Mouse (Mus musculus) thymus, postnatal 0 days (tissue): ENCODE results near the gene Ptprk. TPM values are rescaled to one million over a fixed set of nuclear protein-coding genes. Genes with fewer than 3 reads are reported as not detected.

Experiments used
- DNase-seq: peaks from one replicate; pipeline ENCODE4 v3.0.0-alpha.2; 2015; ENCODE audit warnings: low spot score
- polyA plus RNA-seq: library from polyadenylated mRNA; unstranded; fragments of >200 nt; fragmentation: Nextera tagmentation; extraction: Ambion mirVana; gene quantifications from 2 replicates; pipeline ENCODE4 v1.2.1, GENCODE M21; 2015

Gene Ptprk
- polyA plus RNA-seq = 5.3 and 6.6 TPM in 2 replicates

DNA sequence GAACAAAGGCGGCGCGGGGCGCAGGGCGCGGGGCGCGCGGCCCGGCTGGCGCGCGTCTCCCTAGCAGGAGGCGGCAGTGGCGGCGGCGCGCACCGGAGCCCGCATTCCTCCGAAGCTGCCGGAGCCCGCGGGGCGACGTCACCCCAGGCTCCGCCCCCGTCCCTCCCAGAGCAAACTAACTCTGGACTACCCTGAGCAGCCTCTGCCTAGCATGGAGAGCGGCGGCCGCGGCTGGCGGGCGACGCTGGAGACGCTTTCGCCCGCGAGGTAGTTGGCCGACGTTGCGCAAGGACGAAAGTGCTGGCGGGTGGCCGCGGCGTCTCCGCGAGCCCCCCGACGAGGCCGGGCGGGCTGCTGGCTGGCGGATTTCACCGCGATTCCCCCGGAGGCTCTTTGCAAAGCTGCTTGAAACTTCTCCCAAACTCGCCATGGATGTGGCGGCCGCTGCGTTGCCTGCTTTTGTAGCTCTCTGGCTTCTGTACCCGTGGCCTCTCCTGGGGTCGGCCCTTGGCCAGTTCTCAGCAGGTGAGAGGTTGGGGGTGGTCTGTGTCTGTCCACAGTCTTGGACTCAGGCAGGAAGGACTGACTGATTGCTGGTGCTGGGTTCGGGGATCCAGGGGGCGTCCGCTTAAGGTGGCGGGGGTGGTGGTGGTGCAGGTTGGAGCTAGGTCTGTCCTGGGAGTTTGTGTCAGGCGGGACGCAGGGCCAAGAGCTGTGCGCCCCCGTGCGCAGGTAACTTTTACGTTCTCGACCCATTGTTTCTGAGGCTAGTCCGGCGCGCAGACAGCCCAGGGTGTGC is at the start of gene Ptprk:
Gene Ptprk, plus strand, starts transcription at position 168 of the 799 bp plus-strand sequence.
- DNase-seq = peak; percentile 79

DNA sequence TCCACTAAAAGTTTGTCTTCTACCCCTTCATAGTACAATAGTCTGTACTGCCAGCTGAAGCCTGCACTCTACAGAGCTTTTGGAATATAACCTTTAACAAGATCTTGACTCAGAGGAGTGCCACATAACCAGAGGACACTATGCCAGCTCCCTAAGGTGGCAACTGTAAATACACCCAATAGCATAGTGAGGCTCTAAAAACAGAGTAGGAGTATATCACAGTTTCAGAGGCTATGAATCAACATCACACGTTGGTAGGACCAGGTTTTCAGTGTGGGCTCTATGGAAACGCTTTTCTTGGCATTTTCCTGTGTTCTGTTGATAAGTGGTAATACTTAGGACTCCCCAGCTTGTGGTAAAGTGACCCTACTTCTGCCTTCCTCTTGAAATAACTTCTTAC is 46.8 kb upstream of the Ptprk start:
- no peak for DNase-seq

DNA sequence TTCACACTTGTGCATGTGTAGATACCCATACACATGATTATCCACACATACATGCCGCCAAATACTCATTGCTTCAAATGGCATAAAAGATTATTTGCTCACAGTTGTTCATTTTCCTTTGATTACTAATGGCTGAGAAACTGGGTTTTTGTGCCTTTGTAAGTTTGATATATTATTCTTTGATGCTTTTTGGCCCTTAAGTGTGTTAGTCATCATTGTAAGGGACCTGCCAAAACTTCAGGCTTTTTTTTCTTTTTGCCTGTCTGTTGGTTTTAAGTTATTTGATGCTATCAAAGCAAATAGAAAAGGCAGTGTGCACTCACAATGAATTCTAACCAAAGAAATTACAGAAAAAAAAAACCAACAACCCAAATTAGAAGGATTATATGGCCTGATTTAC is 38.2 kb upstream of the Ptprk start:
- no peak for DNase-seq

DNA sequence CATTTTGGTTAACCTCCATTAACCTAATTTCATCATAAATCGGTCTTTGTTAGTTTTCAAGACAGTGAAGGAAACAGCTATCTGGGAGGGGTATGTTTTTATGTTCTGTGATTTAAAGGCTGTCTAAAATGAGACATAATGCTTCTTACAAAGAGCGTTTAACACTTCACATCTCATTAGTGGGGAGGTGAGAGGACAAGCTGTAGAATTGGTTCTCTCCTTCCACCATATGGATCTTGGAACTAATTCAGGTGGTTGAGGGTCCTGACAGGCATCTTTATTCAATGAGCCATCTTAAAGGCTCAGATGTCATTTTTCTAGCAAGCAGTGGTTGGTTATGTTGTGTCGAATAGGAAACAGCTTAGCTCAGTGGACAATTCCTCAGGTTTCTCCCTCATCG is 19.9 kb upstream of the Ptprk start:
- no peak for DNase-seq

DNA sequence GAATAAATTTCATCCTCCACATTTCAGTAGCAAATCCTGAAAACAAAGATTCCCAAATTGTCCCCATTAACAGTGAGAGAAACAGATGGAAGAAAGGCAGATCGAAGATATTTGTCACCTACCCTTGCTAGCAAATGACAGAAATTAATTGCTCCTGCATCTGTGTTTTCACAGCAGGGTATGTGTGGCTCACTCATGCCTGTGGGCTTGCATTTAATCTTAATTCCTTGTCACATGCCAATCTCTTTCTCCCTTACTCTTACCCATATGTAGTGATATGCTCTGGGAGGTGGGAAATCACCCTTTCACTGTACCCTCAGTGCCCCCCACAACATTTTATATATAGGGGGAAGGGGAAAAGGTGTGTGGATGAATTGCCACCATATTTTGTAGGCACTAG is 15.4 kb upstream of the Ptprk start:
- DNase-seq = no peak

DNA sequence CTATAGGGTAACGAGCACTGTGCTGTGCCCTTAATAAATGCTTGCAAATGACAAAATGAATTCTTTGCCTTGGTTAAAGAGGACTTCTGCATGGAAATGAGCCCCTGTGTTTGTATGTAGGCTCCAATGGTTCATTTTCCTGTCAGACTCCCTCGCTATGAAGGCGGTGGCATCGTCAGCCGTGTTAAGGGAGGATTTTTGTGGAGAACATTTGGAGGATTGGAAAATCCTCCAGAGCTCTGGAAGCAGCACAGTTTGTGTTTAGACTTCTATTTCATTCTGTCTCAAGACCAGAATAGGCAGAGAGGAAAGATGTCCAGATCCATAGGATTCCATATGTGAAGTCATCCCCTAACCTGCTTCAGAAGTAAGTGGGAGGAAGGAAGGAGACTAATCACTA is 6.6 kb upstream of the Ptprk start:
- no peak for DNase-seq

DNA sequence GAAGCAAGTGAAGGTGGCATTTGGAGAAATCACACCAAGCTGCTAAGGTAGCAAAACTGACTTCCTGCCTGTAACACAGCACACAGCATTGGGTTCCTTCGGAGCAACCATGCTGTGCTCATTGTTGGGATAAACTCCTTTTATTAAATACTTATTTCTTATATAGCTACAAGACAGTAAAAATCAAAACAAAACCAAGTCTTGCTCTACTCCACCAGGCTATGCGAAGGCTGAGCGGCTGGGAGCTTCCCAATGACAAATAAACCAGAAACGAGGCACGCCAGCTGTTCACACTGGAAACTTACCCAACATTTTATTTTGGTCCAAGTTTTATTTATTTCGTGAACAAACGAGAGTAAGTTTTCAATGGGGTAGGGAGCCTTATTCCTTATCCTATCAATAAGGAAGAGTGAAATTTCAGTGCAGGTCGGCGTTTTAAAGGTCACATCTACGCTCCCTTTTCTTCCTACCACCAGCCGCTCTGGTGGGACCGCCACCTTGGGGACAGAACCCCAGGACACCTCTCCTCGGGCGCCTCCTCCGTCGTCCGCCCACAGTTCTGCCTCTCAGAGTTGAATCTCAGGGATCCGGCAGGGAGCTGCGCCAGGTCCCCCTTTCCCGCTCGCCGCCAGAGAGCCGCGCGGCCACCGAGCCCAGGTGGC is 498 bp upstream of the Ptprk start:
- peak; percentile 10 for DNase-seq

DNA sequence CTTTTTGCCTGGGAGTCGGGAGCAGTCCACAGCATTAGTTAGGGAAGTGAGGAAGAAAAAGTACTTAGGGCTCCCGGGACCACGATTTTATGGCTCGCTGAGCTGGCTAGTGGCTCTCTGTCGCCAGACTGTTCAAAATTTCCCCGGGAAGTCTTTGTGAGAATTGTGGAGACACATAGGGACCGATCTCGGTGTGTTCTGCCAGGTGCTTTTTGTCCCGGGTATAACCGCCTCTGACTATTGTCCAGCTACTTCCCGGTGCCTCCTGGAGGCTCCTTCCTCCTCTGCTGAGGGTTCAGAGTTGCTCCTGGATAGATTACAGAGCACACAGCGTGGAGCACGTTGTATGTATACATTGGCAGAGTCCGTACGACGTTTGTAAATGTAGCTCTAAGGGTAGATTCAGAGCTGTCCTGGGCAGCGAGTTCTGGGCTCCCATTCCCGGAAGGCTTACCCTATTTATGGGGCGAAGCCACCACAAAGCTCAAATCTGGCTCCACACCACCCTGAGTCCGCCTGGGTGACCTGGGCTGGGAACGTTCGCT is 943 bp downstream of the Ptprk start:
- DNase-seq = no peak

DNA sequence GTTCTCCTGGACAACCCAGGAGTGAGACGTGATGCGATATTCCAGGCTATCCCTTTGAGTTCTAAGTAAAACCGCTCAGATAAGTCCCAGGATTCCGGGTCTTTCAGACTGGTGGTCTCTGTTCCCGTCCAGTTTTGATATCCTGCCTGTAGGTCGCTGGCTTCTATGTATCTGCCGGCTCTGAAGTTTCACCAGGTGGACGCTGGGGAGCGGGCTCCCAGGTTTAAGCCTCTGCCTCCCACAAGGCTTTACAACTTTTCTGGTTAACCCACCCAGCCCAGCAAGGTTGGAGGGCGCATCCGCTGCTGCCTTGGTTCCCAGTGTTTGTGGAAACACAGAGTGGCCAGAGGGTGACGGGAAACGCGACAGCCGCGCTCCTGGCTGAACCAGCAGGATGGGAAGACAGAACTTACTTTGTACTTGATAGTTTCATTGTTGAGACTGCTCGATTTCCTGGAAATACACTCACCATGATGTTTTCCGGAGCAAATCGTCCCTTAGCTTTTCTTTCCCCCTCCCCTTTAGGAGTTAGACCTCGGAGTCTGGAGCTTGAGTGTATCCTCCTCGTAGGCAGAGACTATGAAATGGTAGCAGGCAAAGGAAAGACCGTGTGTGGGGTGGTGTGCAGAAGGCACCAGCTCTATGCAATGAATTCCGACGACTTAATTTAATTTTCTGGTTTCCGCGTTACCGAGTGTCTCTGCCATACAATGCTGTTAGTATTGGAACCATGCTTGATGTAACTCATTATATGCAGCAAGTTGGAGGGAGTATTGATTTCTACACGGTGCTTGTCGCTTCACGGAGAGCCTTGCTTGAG is 1.6 kb downstream of the Ptprk start:
- DNase-seq = peak; percentile 2

DNA sequence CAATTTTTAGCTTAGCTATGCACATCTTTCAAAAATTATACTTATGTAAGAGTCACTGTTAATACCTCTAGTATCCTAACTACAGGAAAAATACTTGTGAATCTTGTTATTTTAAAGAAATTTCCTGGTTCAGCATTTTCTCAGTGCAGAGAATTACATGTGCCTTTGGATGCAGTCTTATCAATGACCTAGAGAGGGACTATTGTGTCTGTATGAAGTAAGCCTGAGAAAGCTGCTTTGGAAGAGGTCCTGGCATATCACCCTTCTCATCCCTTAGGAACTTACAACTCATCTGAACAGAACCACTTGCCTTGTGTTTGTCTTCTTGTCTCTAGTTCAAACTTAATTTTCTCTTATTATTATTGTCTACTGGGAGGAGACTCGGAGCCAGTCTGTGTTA is 3.6 kb downstream of the Ptprk start:
- no peak for DNase-seq

DNA sequence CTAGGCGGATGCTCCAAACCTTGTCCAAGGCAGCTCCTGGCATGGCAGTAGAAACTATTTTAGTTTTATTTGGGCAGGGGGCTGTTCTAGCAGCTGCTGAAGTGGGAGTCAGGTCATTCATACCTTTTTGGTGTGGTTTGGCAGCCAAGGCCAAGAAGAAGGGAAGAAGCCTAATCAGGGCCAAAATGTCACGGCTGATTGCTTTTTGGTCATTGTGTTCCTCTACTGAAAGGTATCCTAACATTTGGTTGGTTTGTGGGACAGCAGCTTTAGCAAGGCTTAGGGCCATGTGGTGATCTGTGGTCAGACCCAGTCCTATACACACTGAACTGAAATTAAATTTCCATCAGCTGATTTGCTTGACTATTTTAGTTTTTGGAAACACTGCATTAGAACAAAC is 6.6 kb downstream of the Ptprk start:
- DNase-seq = no peak

DNA sequence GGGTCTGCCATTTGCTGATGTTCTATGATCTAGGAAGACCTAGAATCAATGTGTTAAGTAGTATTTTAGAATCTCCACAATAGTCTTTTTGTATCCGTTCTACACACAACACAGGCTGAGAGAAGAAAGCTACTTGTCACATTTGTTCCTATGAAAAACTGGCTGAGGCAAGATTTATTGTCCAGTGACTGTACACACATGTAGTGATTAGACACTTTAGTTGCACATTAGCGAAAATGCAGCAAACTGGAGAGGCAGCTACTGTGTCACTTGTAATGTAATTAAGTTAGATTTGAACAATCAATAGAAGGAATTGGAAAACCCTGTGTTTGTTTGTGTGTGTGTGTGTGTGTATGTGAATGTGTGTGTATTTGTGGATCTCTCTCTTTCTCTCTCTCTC is 8.6 kb downstream of the Ptprk start:
- DNase-seq = no peak

DNA sequence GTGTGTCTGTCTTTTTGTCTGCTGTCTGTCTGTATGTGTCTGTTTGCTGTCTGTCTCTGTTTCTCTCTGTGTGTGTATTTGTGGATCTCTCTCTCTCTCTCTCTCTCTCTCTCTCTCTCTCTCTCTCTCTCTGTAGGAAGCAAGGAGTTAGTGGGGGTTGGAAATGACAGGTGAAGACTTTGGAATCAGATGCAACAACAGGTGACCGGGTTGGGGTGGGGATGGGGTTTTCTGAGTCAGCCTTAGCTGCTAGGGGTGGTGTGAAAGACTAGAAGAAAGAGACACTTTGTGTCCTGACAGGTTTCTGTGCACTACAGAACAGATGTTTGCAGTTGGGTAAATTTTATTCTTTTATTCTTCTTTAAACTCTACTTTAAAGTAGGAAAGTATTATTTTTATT is 9.0 kb downstream of the Ptprk start:
- DNase-seq = no peak

DNA sequence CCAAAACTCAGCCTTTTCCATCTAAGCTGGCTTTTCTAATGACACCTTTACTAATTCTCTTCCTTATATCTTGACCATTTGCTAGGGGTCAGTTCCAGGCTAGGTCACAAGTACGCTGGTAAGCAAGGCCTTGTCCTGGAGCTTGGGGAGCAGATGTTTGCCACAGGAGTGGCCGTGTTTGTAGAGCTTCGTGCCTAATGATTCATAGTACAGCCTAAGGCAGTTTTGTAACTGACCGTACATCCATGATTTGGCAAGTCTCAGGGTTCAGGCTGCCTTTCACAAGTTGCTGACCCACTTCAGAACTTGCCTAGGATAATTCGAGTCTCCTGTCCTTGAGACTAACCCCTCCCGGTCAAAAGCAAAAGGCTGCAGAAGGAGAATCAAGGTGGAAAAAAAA is 12.7 kb downstream of the Ptprk start:
- DNase-seq = no peak

DNA sequence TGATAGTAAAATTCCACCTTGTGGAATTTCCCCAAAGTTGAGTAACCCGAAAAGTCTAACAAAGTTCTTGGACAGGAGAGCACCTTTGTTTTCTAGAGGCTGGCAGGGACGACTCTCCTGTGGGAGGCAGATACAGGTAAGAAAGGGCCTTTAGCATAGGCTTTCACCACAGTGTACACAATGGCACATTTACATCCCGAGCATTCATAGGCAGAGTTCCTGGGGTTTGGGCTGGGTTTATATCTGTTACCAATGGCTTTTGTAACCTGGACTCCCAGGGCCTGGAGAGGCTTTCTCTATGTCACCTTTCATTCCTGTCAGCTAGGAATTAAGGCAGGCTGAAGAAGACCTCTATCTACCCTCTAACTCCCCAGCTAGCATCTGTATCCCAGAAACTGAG is 13.1 kb downstream of the Ptprk start:
- DNase-seq = no peak

DNA sequence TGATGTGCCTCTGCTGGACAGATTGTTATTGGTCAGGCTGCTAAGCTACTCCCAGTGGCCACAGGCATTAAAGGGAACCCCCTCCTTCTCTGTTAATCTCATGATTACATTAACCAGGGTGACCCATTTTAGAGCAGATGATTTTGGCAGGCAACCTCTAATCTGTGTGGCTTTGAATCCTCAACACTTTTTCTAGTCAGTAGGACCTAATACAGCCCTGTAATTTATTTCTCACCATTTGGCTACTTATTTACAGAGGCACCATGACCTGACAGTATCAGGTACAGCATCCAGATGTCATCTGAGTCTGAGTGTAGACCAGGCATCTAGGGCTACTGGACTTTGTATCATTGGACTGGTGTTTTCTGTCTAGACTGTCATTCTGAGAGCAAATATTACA is 21.4 kb downstream of the Ptprk start:
- DNase-seq = no peak

DNA sequence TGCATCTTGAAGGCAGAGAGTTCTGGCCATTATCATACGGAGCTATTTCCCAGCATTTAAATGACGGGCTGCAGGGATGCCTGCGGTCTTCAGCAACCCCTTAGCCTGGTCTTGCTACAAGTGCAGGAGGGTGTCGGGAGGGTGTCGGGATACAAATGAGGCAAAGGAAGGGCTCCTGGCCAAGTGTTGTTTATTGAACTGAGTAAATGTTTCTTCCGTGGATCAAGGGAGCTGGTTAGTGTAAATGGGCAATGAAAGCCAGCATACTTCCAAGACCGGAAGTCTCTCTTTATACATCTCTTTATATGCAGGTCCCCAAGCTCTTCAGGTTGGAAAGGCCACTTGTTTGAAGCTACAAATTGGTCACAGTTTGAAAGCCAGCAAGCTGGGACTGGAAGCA is 23.0 kb downstream of the Ptprk start:
- no peak for DNase-seq

DNA sequence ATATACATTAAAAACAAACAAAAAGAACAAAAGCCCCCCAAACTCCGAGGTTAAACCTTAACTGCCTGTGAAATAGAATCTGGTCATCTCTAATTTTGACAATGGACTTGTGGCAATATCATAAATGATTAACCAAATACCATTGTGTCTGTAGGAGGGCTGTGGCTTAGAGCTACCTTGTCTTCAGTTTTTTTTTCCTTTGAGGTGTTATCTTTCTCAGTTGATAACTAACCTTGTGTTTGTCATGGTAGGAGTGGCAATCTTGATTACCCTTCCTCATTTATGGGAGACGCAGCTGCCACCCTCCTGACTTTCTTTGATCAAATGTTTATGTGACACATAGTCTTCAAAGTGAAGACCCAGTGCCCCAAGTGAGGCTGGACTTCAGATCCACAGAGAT is 24.3 kb downstream of the Ptprk start:
- no peak for DNase-seq

DNA sequence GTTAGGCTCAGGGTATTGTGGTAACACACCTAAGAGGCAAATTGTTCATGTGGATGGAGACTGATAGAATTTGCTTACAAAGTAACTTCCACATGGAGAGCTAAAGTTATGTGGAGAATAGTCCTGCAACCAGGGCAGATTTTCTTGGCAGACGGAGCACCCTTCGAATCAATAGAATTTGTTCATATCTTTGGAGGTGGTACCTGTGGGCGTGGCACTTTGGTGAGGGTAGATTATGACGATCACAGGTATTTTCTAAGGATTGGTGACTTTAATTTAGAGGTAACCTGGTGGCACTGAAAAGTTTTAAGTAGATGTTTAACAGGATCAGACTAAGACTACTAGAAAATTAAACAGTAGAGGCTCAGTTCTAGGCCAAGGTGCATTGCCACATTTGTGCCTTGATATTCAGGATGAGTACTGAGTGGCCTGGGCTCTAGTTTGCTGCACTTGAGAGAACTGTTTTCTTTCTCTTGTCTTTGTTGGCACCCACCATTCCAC is 28.8 kb downstream of the Ptprk start:
- no peak for DNase-seq

DNA sequence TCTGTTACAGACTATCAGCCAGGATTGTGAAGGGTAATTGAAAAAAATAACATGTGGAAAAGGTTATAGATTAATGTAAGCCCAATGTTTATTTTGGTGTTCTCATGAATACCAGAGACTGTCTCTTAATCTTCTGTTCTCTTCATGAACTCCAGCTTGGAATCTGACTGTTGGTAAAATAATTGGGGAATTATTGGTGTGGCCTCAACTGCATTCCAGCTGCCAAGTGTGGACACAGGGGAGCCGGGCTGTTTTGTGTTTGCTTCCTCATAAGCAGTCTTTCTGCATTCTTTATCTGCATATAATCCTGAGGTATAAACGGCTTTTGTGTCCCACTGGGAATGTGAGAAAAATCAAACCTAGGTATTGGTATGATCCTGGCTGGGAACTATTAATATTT is 29.3 kb downstream of the Ptprk start:
- no peak for DNase-seq

DNA sequence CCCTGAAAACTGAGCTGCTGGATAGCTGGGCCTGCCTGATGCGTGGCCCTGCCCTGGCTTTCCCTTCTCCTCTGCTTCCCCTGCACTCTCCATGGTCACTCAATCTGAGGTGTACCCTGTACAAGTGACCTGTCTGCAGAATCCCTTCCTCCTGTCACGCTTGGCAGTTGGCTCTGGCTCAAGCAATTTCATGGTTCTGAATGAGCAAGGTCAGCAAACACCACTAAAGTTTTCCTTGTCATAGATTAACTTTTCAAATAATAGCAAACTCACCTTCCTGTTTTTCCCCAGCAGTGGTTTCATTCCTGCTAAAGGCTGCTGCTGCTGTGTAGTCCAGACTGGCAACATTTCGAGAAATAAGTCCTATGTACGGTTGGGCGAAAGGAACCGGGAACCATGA is 30.6 kb downstream of the Ptprk start:
- DNase-seq = no peak
